Mouse (Mus musculus): Measurements from ENCODE around the gene Vat1l.

The Vat1l gene

GRCm38 (mm10) chr8:114298253-114298652 lies 92.8 kb downstream of the Vat1l start:
- DNase-seq: no peak

- no peak for DNase-seq
Observed at GRCm38 (mm10) chr8:114300072-114300471, 94.7 kb downstream of the Vat1l start.

GRCm38 (mm10) chr8:114306296-114306695 lies 100.9 kb downstream of the Vat1l start:
- DNase-seq: no peak

- no peak for DNase-seq
Observed at GRCm38 (mm10) chr8:114314669-114315325, 109.4 kb downstream of the Vat1l start.

- no peak for DNase-seq
Observed at GRCm38 (mm10) chr8:114318161-114318560, 112.7 kb downstream of the Vat1l start.

GRCm38 (mm10) chr8:114322096-114322495 lies 116.7 kb downstream of the Vat1l start:
- DNase-seq: no peak

GRCm38 (mm10) chr8:114331928-114332327 lies 126.5 kb downstream of the Vat1l start:
- DNase-seq: no peak

- DNase-seq: no peak
Observed at GRCm38 (mm10) chr8:114332949-114333348, 127.5 kb downstream of the Vat1l start.

GRCm38 (mm10) chr8:114335721-114336120 lies 130.3 kb downstream of the Vat1l start:
- no peak for DNase-seq

- no peak for DNase-seq
Observed at GRCm38 (mm10) chr8:114342276-114342675, 136.9 kb downstream of the Vat1l start.

- no peak for DNase-seq
Observed at GRCm38 (mm10) chr8:114344789-114345188, 139.4 kb downstream of the Vat1l start.

- no peak for DNase-seq
Observed at GRCm38 (mm10) chr8:114346045-114346444, 140.6 kb downstream of the Vat1l start.

GRCm38 (mm10) chr8:114351643-114352427 lies 146.4 kb downstream of the Vat1l start:
- DNase-seq: no peak

- no peak for DNase-seq
Observed at GRCm38 (mm10) chr8:114360506-114360905, 155.1 kb downstream of the Vat1l start.

GRCm38 (mm10) chr8:114363167-114363566 lies 157.8 kb downstream of the Vat1l start:
- DNase-seq: no peak

- no peak for DNase-seq
Observed at GRCm38 (mm10) chr8:114363656-114364055, 158.2 kb downstream of the Vat1l start.

GRCm38 (mm10) chr8:114369038-114369976 lies 163.9 kb downstream of the Vat1l start:
- DNase-seq: peak; percentile 33 to 70

GRCm38 (mm10) chr8:114374390-114374789 lies 169.0 kb downstream of the Vat1l start:
- no peak for DNase-seq

GRCm38 (mm10) chr8:114384189-114384588 lies 178.8 kb downstream of the Vat1l start:
- DNase-seq: no peak

GRCm38 (mm10) chr8:114387494-114387893 lies 182.1 kb downstream of the Vat1l start:
- DNase-seq: no peak

GRCm38 (mm10) chr8:114390465-114391254 lies 185.2 kb downstream of the Vat1l start:
- no peak for DNase-seq

GRCm38 (mm10) chr8:114398326-114398725 lies 192.9 kb downstream of the Vat1l start:
- no peak for DNase-seq
